ENCODE assay signal across 9 mouse cellular contexts in genomic region chr6:137934545-137935298, GRCm38 (mm10).
DNase-seq lines count a peak whose midpoint lies in the region; ATAC-seq and TF ChIP-seq lines count a peak whose summit lies in the region.
"Had no signal": no experiment of that assay in that cellular context is flagged by ENCODE, and none has a peak within 500 bp of the region (broad histone marks: within the 10 kb centered on the region; RNA-seq: fewer than 3 reads in every experiment).

No protein-coding gene starts in this region.

- H3K4me1 ChIP-seq in kidney, embryonic 14.5 days (ENCODE audit: control insufficient read depth, insufficient read depth, low read length): no peaks in the 10 kb centered on the region
- H3K4me1 ChIP-seq in brown adipose tissue, adult 24 weeks (ENCODE audit: control insufficient read depth, insufficient read depth, insufficient read length, low read length): no peaks in the 10 kb centered on the region

- no peak for TF ChIP-seq POLR2A in myocyte (IDR thresholded peaks at IDR 0.05; ENCODE audit: insufficient read length, low read depth)

- DNase-seq in kidney, adult 9 months: no peak
- DNase-seq in frontal cortex, postnatal 36 days (ENCODE audit: low spot score in 2 of 2): peak; percentile 71 to 92
- no peak for DNase-seq in yolk sac, embryonic 10.5 days (ENCODE audit: low spot score)
- no peak for DNase-seq in spleen, postnatal 4 days (ENCODE audit: low spot score in 2 of 2)
- DNase-seq: gastrocnemius, postnatal 25 days had no signal

- ATAC-seq in kidney, embryonic 14.5 days (ENCODE audit: low FRiP score, low TSS enrichment): 0 out of 2 replicates have a peak, but pooled peaks have one; percentile 35
- no peak for ATAC-seq in erythroblast, adult 5-6 weeks (replicated peaks; ENCODE audit: low FRiP score, poor library complexity, severe bottlenecking)

- H3K27ac ChIP-seq in kidney, embryonic 14.5 days (ENCODE audit: low read depth, low read length): no peak overlapping the region
- no peak overlapping the region for H3K27ac ChIP-seq in brown adipose tissue, adult 24 weeks (replicated peaks; ENCODE audit: low read depth, low read length)

- WGBS in kidney, embryonic 14.5 days: 43% methylated on average over 3 of the region's 3 CpGs

- H3K4me2 ChIP-seq in kidney, embryonic 14.5 days (replicated peaks; ENCODE audit: low read depth, low read length): no peak overlapping the region
- peak overlapping the region; percentile 58 for H3K4me2 ChIP-seq in myocyte (ENCODE audit: low read depth)

- H3K36me3 ChIP-seq in kidney, embryonic 14.5 days (ENCODE audit: control insufficient read depth, insufficient read depth, low read length): no peaks in the 10 kb centered on the region
- H3K36me3 ChIP-seq in myocyte (ENCODE audit: control insufficient read depth, insufficient read depth): no peaks in the 10 kb centered on the region

- no peak overlapping the region for H3K4me3 ChIP-seq in kidney, embryonic 14.5 days (ENCODE audit: low read length)
- H3K4me3 ChIP-seq in brown adipose tissue, adult 24 weeks (ENCODE audit: insufficient read depth, low read depth, low read length): peak overlapping the region; percentile 32
- no peak overlapping the region for H3K4me3 ChIP-seq in myocyte

- H3ac ChIP-seq in myocyte (ENCODE audit: control insufficient read depth, insufficient read length): no peak overlapping the region

- H3K79me2 ChIP-seq in myocyte (ENCODE audit: control insufficient read depth, insufficient read depth): no peaks in the 10 kb centered on the region

- H3K9ac ChIP-seq in kidney, embryonic 14.5 days (ENCODE audit: low read depth, low read length): no peak overlapping the region

- H3K9me3 ChIP-seq in kidney, embryonic 14.5 days (ENCODE audit: control insufficient read depth, low read length): no peaks in the 10 kb centered on the region

- no peaks in the 10 kb centered on the region for H3K27me3 ChIP-seq in kidney, embryonic 14.5 days (ENCODE audit: control insufficient read depth, insufficient read depth, low read length)
- H3K27me3 ChIP-seq in myocyte (ENCODE audit: control insufficient read depth, insufficient read depth, insufficient read length): no peaks in the 10 kb centered on the region

TF ChIP-seq in myocyte, 11 proteins besides CTCF, POLR2A, EP300 and RAD21:
- TF ChIP-seq MYOG (IDR thresholded peaks at IDR 0.05; ENCODE audit: control insufficient read depth in 1 of 3, insufficient read depth in 1 of 3, insufficient read length in 2 of 3, low read depth in 2 of 3) (no peak), CEBPB (IDR thresholded peaks at IDR 0.05; ENCODE audit: insufficient read depth, poor library complexity, severe bottlenecking) (0 out of 2 replicates have a peak, but pooled peaks have one; percentile 4), POLR2AphosphoS2 (IDR thresholded peaks at IDR 0.05; ENCODE audit: insufficient read length, low read depth) (no peak)

Comparison
In these comparisons a context has a peak if more than half of its experiments do, and no peak if none do; other contexts are left out.
1. DNase-seq: peak in frontal cortex, postnatal 36 days (2 of 2); none in kidney, adult 9 months (single experiment), yolk sac, embryonic 10.5 days (single experiment) and spleen, postnatal 4 days (0 of 2).